Mouse (Mus musculus) forelimb bud, embryonic 11.5 days (tissue): Measurements from ENCODE around the gene Arf1.
"Not testable (repeated sequence)": the region's sequence is repeated elsewhere in the genome, so short reads cannot be mapped to it uniquely, and the experiment has no call there.

Experiments
- DNase-seq: peaks from one replicate; pipeline ENCODE4 v3.0.0-alpha.2; 2012; ENCODE audit warnings: low read depth, low spot score

Arf1 gene

DNA sequence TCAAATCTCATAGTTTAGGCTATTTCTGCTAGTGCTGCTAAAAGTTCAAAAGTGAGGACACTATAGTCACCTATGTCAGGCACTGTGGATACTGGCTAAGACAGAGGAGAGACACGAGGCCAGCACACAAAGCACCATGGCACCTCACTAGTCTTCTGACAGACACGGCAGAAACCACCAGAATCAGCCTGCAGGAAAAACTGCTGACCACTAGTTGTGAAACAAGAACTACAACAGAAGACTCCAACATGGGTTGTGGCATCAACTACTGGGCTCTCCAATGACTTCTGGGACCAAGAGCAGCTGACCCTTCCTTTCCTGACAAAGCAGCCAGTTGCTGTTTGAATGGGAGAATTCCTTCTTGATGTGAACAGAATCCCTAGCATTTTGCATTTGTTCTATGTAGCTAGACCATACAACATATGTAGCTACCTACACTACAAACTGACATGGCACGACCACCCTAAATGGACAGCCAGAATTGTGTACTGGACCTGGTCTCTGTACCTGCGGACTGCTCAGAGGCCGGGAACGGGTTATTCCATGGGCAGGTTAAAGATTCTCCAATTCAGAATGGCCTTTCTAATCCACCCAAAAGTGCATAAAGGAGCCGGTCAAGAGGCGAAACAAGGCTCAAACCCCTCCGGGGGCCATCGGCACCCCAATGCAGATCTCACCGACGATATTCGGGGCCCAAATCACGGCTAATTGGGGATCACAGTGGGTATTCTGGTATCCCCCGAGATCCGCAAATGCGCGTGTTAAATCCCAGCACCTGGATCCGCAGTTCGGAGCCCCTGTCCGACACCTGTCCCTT, 1.1 kb downstream of the Arf1 start:
- DNase-seq = no peak

- DNase-seq = no peak
Observed at GRCm38 (mm10) chr11:59226251-59226650, 1.8 kb downstream of the Arf1 start.

- DNase-seq = no peak
Observed at GRCm38 (mm10) chr11:59225167-59225566, 2.9 kb downstream of the Arf1 start.

DNA sequence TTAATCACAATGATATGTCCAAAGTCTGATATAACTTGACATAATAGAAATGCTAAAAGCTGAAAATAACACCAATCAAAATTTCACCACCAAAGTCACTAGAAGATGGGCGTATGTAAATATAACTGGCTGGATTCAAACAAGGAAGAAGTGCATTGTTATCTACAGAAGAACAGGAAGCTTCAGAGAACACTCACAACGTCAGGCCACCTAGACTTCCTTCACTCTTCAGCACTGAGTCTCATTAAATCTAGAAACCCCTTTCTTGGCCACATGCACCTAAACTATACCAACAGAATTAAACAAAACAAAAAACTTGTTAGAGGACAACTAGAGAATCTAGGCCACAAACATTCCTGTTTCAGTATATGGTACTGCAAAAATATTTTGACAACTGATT, 3.6 kb downstream of the Arf1 start:
- no peak for DNase-seq

GRCm38 (mm10) chr11:59224025-59224424, 4.0 kb downstream of the Arf1 start:
- DNase-seq = no peak

DNA sequence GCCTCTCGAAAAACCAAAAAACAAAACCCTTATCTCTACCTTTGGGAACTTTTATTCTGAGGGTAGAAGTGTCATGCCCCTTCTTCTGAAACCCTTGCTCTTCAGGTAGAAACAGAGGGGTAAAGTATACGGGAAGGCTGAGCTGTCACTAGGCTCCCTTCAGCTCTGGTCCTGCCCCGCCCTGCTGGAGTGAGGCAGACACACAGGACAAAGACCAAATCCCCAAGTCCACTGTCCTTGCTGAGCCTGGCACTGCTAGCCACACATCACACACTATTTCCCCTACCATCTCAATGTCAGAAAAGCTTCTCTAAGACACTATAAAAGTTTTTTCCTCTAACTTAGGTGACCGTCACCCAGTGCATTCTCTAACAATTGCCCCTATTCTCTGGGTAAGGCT, 5.8 kb downstream of the Arf1 start:
- no peak for DNase-seq

GRCm38 (mm10) chr11:59221604-59222003, 6.5 kb downstream of the Arf1 start:
- no peak for DNase-seq

GRCm38 (mm10) chr11:59219064-59219463, 9.0 kb downstream of the Arf1 start:
- DNase-seq = peak; percentile 49

- DNase-seq = no peak
Observed at GRCm38 (mm10) chr11:59218389-59218998, 9.6 kb downstream of the Arf1 start.

GRCm38 (mm10) chr11:59216955-59217354, 11.1 kb downstream of the Arf1 start:
- DNase-seq = no peak

- DNase-seq = no peak
Observed at GRCm38 (mm10) chr11:59212892-59213494, 15.1 kb downstream of the Arf1 start.

DNA sequence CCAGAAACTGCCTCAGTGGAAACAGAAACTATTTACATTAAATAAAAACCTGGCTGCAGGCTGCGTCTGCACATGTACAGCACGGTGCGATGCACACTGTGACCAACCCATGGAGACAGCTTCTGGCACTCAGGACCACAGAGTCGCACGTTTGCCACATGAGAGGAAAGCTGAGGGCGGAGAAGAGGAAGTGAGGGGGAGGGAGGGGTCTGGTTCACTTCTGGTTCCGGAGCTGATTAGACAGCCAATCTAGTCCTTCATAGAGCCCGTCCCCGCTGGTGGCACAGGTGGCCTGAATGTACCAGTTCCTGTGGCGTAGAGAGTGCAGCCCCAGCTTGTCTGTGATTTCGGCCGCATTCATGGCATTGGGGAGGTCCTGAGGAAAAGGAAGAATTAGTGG, 15.8 kb downstream of the Arf1 start:
- DNase-seq = not testable (repeated sequence)

- not testable (repeated sequence) for DNase-seq
Observed at GRCm38 (mm10) chr11:59211561-59211960, 16.5 kb downstream of the Arf1 start.

DNA sequence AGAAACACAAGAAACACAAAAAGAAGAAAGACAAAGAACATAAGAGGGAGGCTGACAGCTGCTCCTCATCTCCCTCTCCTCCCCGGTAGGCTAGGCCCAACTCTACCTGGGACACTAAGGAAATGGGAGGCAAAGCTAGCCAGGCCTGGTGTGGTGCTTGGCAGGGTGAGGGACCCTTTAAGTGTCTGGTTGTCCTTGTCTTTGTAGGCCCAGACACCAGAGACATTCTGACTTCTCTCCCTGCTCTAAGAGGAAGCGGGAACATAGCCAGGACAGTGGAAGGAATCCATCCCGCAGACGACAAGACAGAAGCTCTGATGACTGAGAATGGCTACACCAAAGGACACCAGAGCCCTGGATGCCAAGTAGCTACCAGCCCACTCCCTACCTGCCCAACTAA, 18.1 kb downstream of the Arf1 start:
- no peak for DNase-seq

DNA sequence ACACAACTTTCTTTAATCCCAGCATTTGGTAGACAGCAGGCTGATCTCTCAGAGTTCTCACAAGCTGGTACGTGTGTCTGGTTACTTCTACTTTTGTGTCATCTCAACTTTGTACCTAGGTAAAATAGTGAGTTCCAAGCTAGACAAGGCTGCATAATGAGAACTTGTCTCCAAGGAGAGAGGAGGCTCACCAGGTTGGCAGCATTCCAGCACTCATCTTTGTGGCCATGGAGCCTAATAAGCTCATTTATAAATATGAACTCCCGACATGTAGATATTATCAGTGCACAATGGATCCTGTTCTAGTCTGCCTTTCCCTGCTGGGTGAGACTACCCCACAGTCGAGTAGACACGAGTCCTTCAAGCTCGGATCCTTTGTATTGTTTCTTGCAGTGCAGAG, 18.5 kb downstream of the Arf1 start:
- no peak for DNase-seq

GRCm38 (mm10) chr11:59209003-59209441, 19.0 kb downstream of the Arf1 start:
- peak; percentile 63 for DNase-seq

- peak; percentile 94 for DNase-seq
Observed at GRCm38 (mm10) chr11:59208153-59208831, 19.8 kb downstream of the Arf1 start, which contains the start of gene 2310033P09Rik. Gene 2310033P09Rik (plus strand): TSS chr11:59208321.

DNA sequence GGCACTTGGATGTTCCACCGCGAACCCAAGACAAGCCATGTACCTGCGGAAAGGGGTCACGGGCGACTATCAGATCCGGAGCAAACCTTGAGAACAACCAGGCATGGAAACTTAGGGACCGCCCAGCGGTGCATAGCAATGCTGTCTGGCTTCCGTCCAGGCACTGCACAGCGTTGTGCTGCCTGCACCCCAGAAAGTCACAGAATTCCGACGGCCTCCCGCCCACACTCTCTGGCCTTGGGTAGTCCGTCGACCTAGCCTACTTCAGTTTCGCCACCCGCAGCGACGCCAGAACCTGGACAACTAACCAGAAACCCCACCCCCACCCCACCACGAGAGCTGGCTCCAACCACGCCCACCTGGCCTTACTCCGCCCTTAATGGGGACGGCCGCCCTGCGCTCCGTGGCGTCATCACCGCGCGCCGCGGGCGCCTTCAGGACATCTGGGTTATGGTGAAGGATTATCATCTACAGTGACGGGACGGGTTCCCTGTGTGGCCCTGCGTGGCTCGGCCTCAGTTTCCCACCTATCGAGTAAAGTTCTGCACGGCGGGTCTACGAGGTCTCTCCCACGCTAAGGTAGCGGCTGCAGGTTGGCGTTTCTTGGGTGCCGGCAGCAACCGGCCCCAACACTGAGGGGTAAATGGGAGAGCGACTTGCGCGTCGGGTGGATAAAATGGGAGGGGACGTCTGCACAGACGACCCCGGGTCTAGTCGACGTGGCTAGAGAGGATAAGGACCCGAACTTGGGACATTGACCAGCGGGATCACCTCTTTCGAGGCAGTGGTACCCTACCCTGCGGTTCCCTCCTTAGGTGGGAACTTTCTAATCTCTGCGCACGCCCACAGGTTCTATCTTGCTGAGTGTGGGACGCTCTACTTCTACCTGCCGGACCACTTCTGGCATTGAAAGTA, 25.7 kb downstream of the Arf1 start, which contains the start of gene Mrpl55:
TSS of gene Mrpl55 (plus strand) at position 406 of the 915 bp plus-strand sequence.
- DNase-seq = peak; percentile 92

DNA sequence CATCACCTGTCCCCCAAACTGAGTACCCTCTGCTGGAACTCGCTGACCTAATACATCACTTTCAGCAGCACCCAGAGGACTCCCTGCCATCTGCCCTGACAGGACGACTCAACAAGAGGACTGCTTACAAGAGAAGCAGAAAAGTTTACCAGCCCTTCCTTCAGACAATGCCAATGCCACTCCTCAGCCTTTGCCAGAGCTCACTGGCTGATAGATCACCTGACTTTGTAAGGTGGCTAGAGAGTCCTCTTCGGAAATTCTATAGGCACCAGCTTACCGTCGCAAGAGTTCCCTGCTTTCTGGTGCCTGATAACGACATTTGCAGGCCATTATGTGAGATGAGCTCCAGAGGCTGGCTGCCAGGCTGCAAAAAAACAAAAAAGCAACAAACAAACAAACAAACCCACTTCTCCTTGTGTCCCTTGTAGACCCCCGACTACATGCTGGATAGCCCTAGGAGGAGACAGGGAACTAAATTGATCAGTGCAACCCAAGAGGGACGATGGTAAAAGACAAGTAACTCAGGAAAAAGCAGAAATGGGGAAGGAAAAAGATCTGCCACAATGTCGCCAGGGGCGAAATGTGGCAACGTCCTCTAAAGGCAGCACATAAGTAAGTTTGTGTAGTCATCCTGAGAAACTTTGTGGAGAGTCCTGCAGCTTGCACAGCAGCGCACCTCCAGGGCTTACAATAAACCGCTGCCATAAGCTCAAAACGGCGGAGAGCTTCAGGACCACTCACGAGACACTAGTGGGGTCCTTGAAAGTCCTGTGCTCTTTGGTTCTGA, 26.7 kb downstream of the Arf1 start:
- DNase-seq = no peak

DNA sequence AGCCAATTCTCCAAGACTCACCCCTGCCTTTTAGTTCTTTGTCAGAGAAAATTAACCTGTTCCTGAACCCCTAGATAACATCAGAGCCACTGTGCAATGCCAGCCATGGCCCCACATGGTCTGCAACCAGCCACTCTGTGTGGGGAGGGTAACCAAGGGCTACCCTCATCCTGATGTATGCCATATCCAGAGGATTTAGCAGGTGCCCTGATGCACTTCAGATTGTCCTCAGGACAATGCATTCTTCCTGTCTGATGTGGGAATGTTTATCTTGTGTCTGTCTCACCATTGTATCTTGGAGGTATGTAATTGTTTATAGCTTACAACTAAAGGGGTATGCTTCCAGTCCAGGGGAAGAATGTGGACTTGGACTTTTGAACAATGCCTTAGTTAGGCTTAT, 31.8 kb downstream of the Arf1 start:
- no peak for DNase-seq
